Mouse (Mus musculus) testis, adult 2 months (tissue): ENCODE data around the gene Gm49368. TPM values are rescaled to one million over a fixed set of nuclear protein-coding genes. Genes with fewer than 3 reads are reported as not detected.

Experiments
- H3K27ac ChIP-seq: fragments of 200-500 bp; 2 replicates; pipeline ENCODE4 v1.5.1; 2012; ENCODE audit warnings: low read depth, low read length; ENCODE audit not compliant: control insufficient read depth, insufficient read depth
- H3K27me3 ChIP-seq: fragments of 200-500 bp; 2 replicates; pipeline ENCODE4 v1.6.1; 2012; ENCODE audit warnings: mild to moderate bottlenecking, low read length, moderate library complexity; ENCODE audit not compliant: control insufficient read depth, insufficient read depth
- H3K36me3 ChIP-seq: fragments of 200-500 bp; 2 replicates; pipeline ENCODE4 v1.6.1; 2012; ENCODE audit warnings: mild to moderate bottlenecking, low read length; ENCODE audit not compliant: control insufficient read depth, insufficient read depth
- H3K4me1 ChIP-seq: fragments of 200-500 bp; 2 replicates; pipeline ENCODE4 v1.6.1; 2012; ENCODE audit warnings: low read length; ENCODE audit not compliant: control insufficient read depth, insufficient read depth
- H3K4me3 ChIP-seq: fragments of 200-500 bp; 2 replicates; pipeline ENCODE4 v1.5.1; 2012; ENCODE audit warnings: low read depth, mild to moderate bottlenecking, low read length, moderate library complexity, mixed read lengths; ENCODE audit not compliant: control insufficient read depth
- CTCF ChIP-seq: fragments of 200-500 bp; IDR thresholded peaks from 2 replicates; pipeline ENCODE4 v1.5.1; 2012; ENCODE audit warnings: low read depth, mild to moderate bottlenecking, inconsistent platforms, low read length, moderate library complexity; ENCODE audit not compliant: control insufficient read depth, insufficient read depth, insufficient replicate concordance
- POLR2A ChIP-seq: fragments of 200-500 bp; IDR thresholded peaks from 2 replicates; pipeline ENCODE4 v1.6.1; 2012; ENCODE audit warnings: low read depth, mild to moderate bottlenecking, inconsistent platforms, low read length, moderate library complexity; ENCODE audit not compliant: control insufficient read depth
- polyA plus RNA-seq: library from polyadenylated mRNA; depleted of rRNA; stranded (reverse); fragments of >200 nt; gene quantifications from 2 replicates; pipeline ENCODE4 v1.2.3, GENCODE M21; 2012

Gm49368 gene
- polyA plus RNA-seq, 1 experiment, result not detected

GRCm38 (mm10) chr7:128058576-128058975, 3.9 kb upstream of the Gm49368 start:
- TF ChIP-seq CTCF (no peak), POLR2A (no peak)

GRCm38 (mm10) chr7:128059091-128059490, 3.4 kb upstream of the Gm49368 start:
- Histone ChIP-seq H3K4me3 (no peak overlapping the region), H3K4me1 (peaks cover 5% of the 10 kb centered on the region), H3K27me3 (no peaks in the 10 kb centered on the region), H3K27ac (no peak overlapping the region), H3K36me3 (no peaks in the 10 kb centered on the region)
- TF ChIP-seq POLR2A (no peak), CTCF (no peak)

More at GRCm38 (mm10) chr7:128058576-128058975, 3.9 kb upstream of the Gm49368 start:
- Histone ChIP-seq H3K4me1 (peaks cover 5% of the 10 kb centered on the region), H3K27me3 (no peaks in the 10 kb centered on the region), H3K36me3 (no peaks in the 10 kb centered on the region), H3K27ac (no peak overlapping the region), H3K4me3 (no peak overlapping the region)

GRCm38 (mm10) chr7:128063211-128063781, 813 bp downstream of the Gm49368 start:
- no peak overlapping the region for H3K27ac ChIP-seq
- peaks cover 5% of the 10 kb centered on the region for H3K4me1 ChIP-seq
- H3K4me3 ChIP-seq, result no peak overlapping the region
- no peaks in the 10 kb centered on the region for H3K36me3 ChIP-seq
- TF ChIP-seq POLR2A (no peak), CTCF (no peak)
- H3K27me3 ChIP-seq, result no peaks in the 10 kb centered on the region

- Histone ChIP-seq H3K27ac (no peak overlapping the region), H3K4me1 (peaks cover under 1% of the 10 kb centered on the region), H3K36me3 (no peaks in the 10 kb centered on the region), H3K4me3 (no peak overlapping the region), H3K27me3 (no peaks in the 10 kb centered on the region)
- TF ChIP-seq CTCF, result no peak
- TF ChIP-seq POLR2A, result no peak
Observed at GRCm38 (mm10) chr7:128065547-128065946, 3.1 kb downstream of the Gm49368 start.

- Histone ChIP-seq H3K4me3 (no peak overlapping the region), H3K27ac (no peak overlapping the region)
Observed at GRCm38 (mm10) chr7:128067847-128068246, 5.4 kb downstream of the Gm49368 start.

GRCm38 (mm10) chr7:128069844-128070243, 7.4 kb downstream of the Gm49368 start:
- TF ChIP-seq POLR2A (no peak), CTCF (no peak)
- no peak overlapping the region for H3K4me3 ChIP-seq
- no peaks in the 10 kb centered on the region for H3K36me3 ChIP-seq
- no peak overlapping the region for H3K27ac ChIP-seq
- no peaks in the 10 kb centered on the region for H3K4me1 ChIP-seq
- H3K27me3 ChIP-seq, result no peaks in the 10 kb centered on the region

More at GRCm38 (mm10) chr7:128067847-128068246, 5.4 kb downstream of the Gm49368 start:
- no peak for TF ChIP-seq CTCF
- TF ChIP-seq POLR2A, result no peak
- Histone ChIP-seq H3K36me3 (no peaks in the 10 kb centered on the region), H3K27me3 (no peaks in the 10 kb centered on the region), H3K4me1 (no peaks in the 10 kb centered on the region)

- no peaks in the 10 kb centered on the region for H3K27me3 ChIP-seq
- no peak overlapping the region for H3K4me3 ChIP-seq
- TF ChIP-seq CTCF, result no peak
- no peak for TF ChIP-seq POLR2A
- no peak overlapping the region for H3K27ac ChIP-seq
- H3K36me3 ChIP-seq, result no peaks in the 10 kb centered on the region
- no peaks in the 10 kb centered on the region for H3K4me1 ChIP-seq
Observed at GRCm38 (mm10) chr7:128071816-128072215, 9.3 kb downstream of the Gm49368 start.
